In the genomic region with DNA sequence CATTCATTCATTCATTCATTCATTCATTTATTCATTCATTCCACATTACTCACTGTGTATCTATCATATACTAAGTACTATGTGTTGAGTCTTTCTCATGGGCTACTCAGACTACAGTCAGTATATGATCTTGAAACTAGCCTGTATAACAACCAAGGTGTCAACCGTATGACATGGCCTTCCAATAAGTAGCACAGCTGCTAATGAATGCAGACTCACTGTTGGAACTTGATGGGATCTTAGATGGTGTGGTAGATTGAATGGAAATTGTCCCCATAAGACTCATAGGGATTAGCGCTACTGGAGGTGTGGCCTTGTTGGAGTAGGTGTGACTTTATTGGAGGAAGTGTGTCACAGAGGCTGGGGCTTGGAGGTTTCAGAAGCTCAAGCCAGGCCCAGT, we compare ENCODE assay signal across 16 mouse cellular contexts.
"Had no signal": no experiment of that assay in that cellular context is flagged by ENCODE, and none has a peak within 500 bp of the region (broad histone marks: within the 10 kb centered on the region; RNA-seq: fewer than 3 reads in every experiment).

No protein-coding gene starts in this region.

- H3K27me3 ChIP-seq: neural tube, embryonic 13.5 days; neural tube, embryonic 15.5 days; stomach, embryonic 15.5 days had no signal

- H3K9me3 ChIP-seq: neural tube, embryonic 13.5 days; neural tube, embryonic 15.5 days; stomach, embryonic 15.5 days had no signal

- H3K4me2 ChIP-seq: neural tube, embryonic 13.5 days; neural tube, embryonic 15.5 days; stomach, embryonic 15.5 days had no signal

- H3K9ac ChIP-seq: neural tube, embryonic 13.5 days; neural tube, embryonic 15.5 days; stomach, embryonic 15.5 days had no signal

- H3K36me3 ChIP-seq: neural tube, embryonic 13.5 days; neural tube, embryonic 15.5 days; stomach, embryonic 15.5 days had no signal

- H3K27ac ChIP-seq: neural tube, embryonic 13.5 days; neural tube, embryonic 15.5 days; stomach, embryonic 15.5 days; stomach, postnatal 0 days had no signal

- H3K4me3 ChIP-seq: neural tube, embryonic 13.5 days; neural tube, embryonic 15.5 days; stomach, embryonic 15.5 days had no signal

- DNase-seq: retina, postnatal 1 day; right cerebral cortex, adult 18-20 months; right cerebral cortex, postnatal 14 days; right cerebral cortex, postnatal 25 days; right cerebral cortex, postnatal 4 days; spleen, adult 18-20 months; thymus, adult 18-20 months; thymus, adult 2 months; thymus, postnatal 14 days; thymus, postnatal 25 days; thymus, postnatal 36 days; thymus, postnatal 4 days had no signal

- H3K4me1 ChIP-seq: neural tube, embryonic 13.5 days; neural tube, embryonic 15.5 days; stomach, embryonic 15.5 days had no signal
